Mouse (Mus musculus) lung, embryonic 16.5 days (tissue): Measurements from ENCODE around the gene Cyp2c40. TPM values are rescaled to one million over a fixed set of nuclear protein-coding genes. Genes with fewer than 3 reads are reported as not detected.
"Not testable (repeated sequence)": the region's sequence is repeated elsewhere in the genome, so short reads cannot be mapped to it uniquely, and the experiment has no call there.

Experiments
- ATAC-seq: fragments of 200-750 bp; cut with Nextera tagmentation; 2 replicates; pipeline ENCODE4 v1.8.0; 2017; ENCODE audit warnings: low read depth, mild to moderate bottlenecking, moderate library complexity
- H3K27ac ChIP-seq: fragments of 300-500 bp; sonication (generic); 2 replicates; pipeline ENCODE4 v1.5.1; 2014; ENCODE audit warnings: mild to moderate bottlenecking, control low read depth, low read length
- H3K27me3 ChIP-seq: fragments of 300-500 bp; sonication (generic); 2 replicates; pipeline ENCODE4 v1.6.1; 2014; ENCODE audit warnings: low read depth, low read length, mixed read lengths; ENCODE audit not compliant: control insufficient read depth, insufficient read depth
- H3K36me3 ChIP-seq: fragments of 300-500 bp; sonication (generic); 2 replicates; pipeline ENCODE4 v1.6.1; 2014; ENCODE audit warnings: low read length; ENCODE audit not compliant: control insufficient read depth, insufficient read depth
- H3K4me1 ChIP-seq: fragments of 300-500 bp; sonication (generic); replicated peaks from 2 replicates; pipeline ENCODE4 v1.6.1; 2014; ENCODE audit warnings: low read length, mixed read lengths; ENCODE audit not compliant: control insufficient read depth, insufficient read depth
- H3K4me2 ChIP-seq: fragments of 300-500 bp; sonication (generic); 2 replicates; pipeline ENCODE4 v1.6.1; 2014; ENCODE audit warnings: low read depth, low read length, control low read depth
- H3K4me3 ChIP-seq: fragments of 300-500 bp; sonication (generic); 2 replicates; pipeline ENCODE4 v1.5.1; 2014; ENCODE audit warnings: mild to moderate bottlenecking, low read length, control low read depth
- H3K9ac ChIP-seq: fragments of 300-500 bp; sonication (generic); 2 replicates; pipeline ENCODE4 v1.6.1; 2014; ENCODE audit warnings: low read length, control low read depth
- H3K9me3 ChIP-seq: fragments of 300-500 bp; sonication (generic); 2 replicates; pipeline ENCODE4 v1.6.1; 2016; ENCODE audit warnings: low read length; ENCODE audit not compliant: control insufficient read depth
- WGBS: fragments of 180-500 bp; shearing (Covaris S2); extraction: QIAGEN DNeasy Blood & Tissue Kit; methylation state at CpG from one replicate; pipeline ENCODE4 v1.1.7; 2014; 5-methylcytosine and 5-hydroxymethylcytosine counted together
- polyA plus RNA-seq: library from polyadenylated mRNA; unstranded; fragments of >200 nt; fragmentation: Nextera tagmentation; extraction: Ambion mirVana; gene quantifications from 2 replicates; pipeline ENCODE4 v1.2.1, GENCODE M21; 2015

The Cyp2c40 gene
- not detected in 2 replicates for polyA plus RNA-seq

- not testable (repeated sequence) for H3K4me1 ChIP-seq, H3K36me3 ChIP-seq, ATAC-seq, H3K27ac ChIP-seq, H3K9ac ChIP-seq, H3K27me3 ChIP-seq, H3K9me3 ChIP-seq, H3K4me3 ChIP-seq, H3K4me2 ChIP-seq
- WGBS = 74% methylated on average over 3 of the region's 3 CpGs
Measured at GRCm38 (mm10) chr19:39812714-39813113, at the start of gene Cyp2c40. Gene Cyp2c40, minus strand, starts transcription at chr19:39812814.

- not testable (repeated sequence) for H3K4me1 ChIP-seq, H3K4me3 ChIP-seq, H3K27me3 ChIP-seq, H3K36me3 ChIP-seq, H3K9ac ChIP-seq, ATAC-seq, H3K9me3 ChIP-seq, H3K27ac ChIP-seq, H3K4me2 ChIP-seq
- 74% methylated on average over 2 of the region's 2 CpGs for WGBS
Measured at GRCm38 (mm10) chr19:39820931-39821330, 8.3 kb upstream of the Cyp2c40 start.

DNA sequence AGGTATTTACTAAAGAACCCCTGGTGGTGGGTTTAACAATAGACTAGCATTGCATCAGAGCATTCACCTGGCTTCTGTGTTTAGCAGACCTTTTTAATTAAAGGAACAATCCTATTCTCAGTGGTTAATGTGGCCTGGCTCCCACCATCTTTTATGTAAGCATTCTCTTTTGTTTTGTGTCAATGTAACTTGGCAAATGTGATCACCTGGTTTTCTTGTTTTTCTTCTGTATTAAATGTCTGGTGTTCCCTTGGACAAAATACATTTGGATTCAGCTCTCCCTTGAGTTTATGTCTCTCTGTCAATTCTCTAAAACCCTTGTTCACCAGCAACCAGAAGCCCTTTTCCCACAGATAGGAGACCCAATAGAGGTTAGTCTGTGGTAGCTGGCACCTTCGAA, 3.8 kb upstream of the Cyp2c40 start:
- H3K4me3 ChIP-seq, H3K4me2 ChIP-seq, H3K36me3 ChIP-seq, H3K9ac ChIP-seq, H3K9me3 ChIP-seq, ATAC-seq, H3K27me3 ChIP-seq, H3K27ac ChIP-seq, H3K4me1 ChIP-seq: not testable (repeated sequence)
- 92% methylated on average over 1 of the region's 1 CpGs for WGBS

DNA sequence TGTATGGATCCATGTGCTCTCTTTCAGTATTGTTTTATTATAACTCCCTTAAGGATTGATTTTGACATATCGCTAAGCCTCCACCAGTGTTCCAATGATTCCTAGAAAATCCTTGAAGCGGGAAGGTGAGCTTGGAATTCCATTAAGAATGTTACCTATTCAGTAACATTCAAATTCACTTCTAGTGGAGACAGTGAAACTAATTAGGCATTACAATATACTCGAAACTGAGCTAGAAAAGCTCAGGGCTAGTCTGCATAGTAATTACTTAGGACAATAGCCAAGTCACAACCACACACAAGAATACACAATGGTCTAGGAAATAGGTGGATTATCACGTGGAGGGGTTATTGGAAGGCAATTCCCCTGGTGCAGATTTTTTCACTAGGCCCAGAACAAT, 3.4 kb upstream of the Cyp2c40 start:
- not testable (repeated sequence) for H3K27me3 ChIP-seq, H3K4me3 ChIP-seq, H3K4me1 ChIP-seq, H3K4me2 ChIP-seq, ATAC-seq, H3K27ac ChIP-seq, H3K9ac ChIP-seq, H3K36me3 ChIP-seq, H3K9me3 ChIP-seq
- WGBS = 73% methylated on average over 4 of the region's 4 CpGs

GRCm38 (mm10) chr19:39785458-39785857, 27.2 kb downstream of the Cyp2c40 start:
- ATAC-seq, H3K4me1 ChIP-seq, H3K9ac ChIP-seq, H3K4me2 ChIP-seq, H3K36me3 ChIP-seq, H3K9me3 ChIP-seq, H3K27me3 ChIP-seq, H3K4me3 ChIP-seq, H3K27ac ChIP-seq: not testable (repeated sequence)
- 71% methylated on average over 2 of the region's 2 CpGs for WGBS

DNA sequence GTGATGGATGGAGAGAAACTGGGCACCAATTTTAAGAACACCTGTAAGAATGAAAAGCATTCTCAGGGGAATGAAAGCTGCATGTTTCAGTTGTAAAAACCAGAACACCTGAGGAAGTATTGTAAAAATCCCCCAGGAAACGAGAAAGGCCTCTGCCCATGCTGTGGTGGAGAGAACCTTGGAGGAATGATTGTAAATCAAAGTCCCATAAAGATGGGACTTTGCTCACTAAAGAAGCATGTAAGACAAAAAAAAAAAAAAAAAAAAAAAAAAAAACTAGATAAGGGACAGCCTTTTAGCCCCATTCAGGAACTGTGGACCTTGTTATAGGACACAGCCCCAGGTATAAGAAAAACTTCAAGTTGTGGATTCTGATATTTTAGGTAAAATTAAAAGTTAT, 67.3 kb downstream of the Cyp2c40 start:
- no peaks in the 10 kb centered on the region for H3K4me1 ChIP-seq
- H3K4me3 ChIP-seq = no peak overlapping the region
- WGBS = 38% methylated on average over 1 of the region's 1 CpGs
- H3K9me3 ChIP-seq = no peaks in the 10 kb centered on the region
- no peak for ATAC-seq
- H3K36me3 ChIP-seq = no peaks in the 10 kb centered on the region
- no peak overlapping the region for H3K4me2 ChIP-seq
- H3K27me3 ChIP-seq = no peaks in the 10 kb centered on the region
- no peak overlapping the region for H3K27ac ChIP-seq
- no peak overlapping the region for H3K9ac ChIP-seq

DNA sequence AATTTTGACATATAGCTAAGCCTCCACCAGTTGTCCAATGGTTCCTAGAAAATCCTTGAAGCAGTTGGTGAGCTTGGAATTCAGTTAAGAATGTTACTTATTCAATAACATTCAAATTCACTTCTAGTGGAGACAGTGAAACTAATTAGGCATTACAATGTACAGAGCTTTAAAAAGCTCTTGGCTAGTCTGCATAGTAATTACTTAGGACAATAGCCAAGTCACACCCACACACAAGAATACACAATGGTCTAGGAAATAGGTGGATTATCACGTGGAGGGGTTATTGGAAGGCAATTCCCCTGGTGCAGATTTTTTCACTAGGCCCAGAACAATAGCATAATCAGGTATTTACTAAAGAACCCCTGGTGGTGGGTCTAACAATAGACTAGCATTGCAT, 68.3 kb downstream of the Cyp2c40 start:
- H3K9me3 ChIP-seq, ATAC-seq: not testable (repeated sequence)
- WGBS = 71% methylated on average over 1 of the region's 1 CpGs

GRCm38 (mm10) chr19:39740920-39741319, 71.7 kb downstream of the Cyp2c40 start, which contains the start of gene Cyp2c68:
Gene Cyp2c68, minus strand, starts transcription at chr19:39741054.
- ATAC-seq = no peak
- no peak within 1 kb of the TSS for H3K27ac ChIP-seq
- H3K4me2 ChIP-seq = no peak within 1 kb of the TSS
- no peaks in the 10 kb centered on the region for H3K27me3 ChIP-seq
- H3K36me3 ChIP-seq = no peaks in the 10 kb centered on the region
- no peaks in the 10 kb centered on the region for H3K9me3 ChIP-seq
- WGBS = 78% methylated on average over 2 of the region's 2 CpGs
- H3K9ac ChIP-seq = no peak within 1 kb of the TSS
- no peak within 1 kb of the TSS for H3K4me3 ChIP-seq
- no peaks in the 10 kb centered on the region for H3K4me1 ChIP-seq

More for the DNA sequence above, 68.3 kb downstream of the Cyp2c40 start:
- not testable (repeated sequence) for H3K36me3 ChIP-seq, H3K4me3 ChIP-seq, H3K4me2 ChIP-seq, H3K27ac ChIP-seq, H3K4me1 ChIP-seq, H3K27me3 ChIP-seq, H3K9ac ChIP-seq
